Mouse (Mus musculus): ENCODE measurements around the gene Pip4k2a. TPM values are rescaled to one million over a fixed set of nuclear protein-coding genes. Genes with fewer than 3 reads are reported as not detected.

Gene Pip4k2a
- polyA plus RNA-seq, 1 experiment: 9.5 TPM

GRCm38 (mm10) chr2:18952102-18952673, 45.7 kb downstream of the Pip4k2a start:
- H3K4me1 ChIP-seq (ENCODE audit: control insufficient read depth, insufficient read depth, low read length): peaks cover 2% of the 10 kb centered on the region
- WGBS: 24% methylated on average over 7 of the region's 7 CpGs
- no peak for TF ChIP-seq CTCF (IDR thresholded peaks at IDR 0.05; ENCODE audit: insufficient read depth, low read length)
- no peak for TF ChIP-seq POLR2A (IDR thresholded peaks at IDR 0.05; ENCODE audit: borderline replicate concordance, extremely low read depth, low read depth, low read length)
- no peak for DNase-seq
- no peak overlapping the region for H3K4me3 ChIP-seq (replicated peaks; ENCODE audit: extremely low read depth, low read depth, low read length)

GRCm38 (mm10) chr2:18950758-18951157, 47.2 kb downstream of the Pip4k2a start:
- TF ChIP-seq CTCF (IDR thresholded peaks at IDR 0.05; ENCODE audit: insufficient read depth, low read length): no peak
- no peak for TF ChIP-seq POLR2A (IDR thresholded peaks at IDR 0.05; ENCODE audit: borderline replicate concordance, extremely low read depth, low read depth, low read length)
- no peak for DNase-seq
- H3K4me3 ChIP-seq (replicated peaks; ENCODE audit: extremely low read depth, low read depth, low read length): no peak overlapping the region
- H3K4me1 ChIP-seq (ENCODE audit: control insufficient read depth, insufficient read depth, low read length): no peaks in the 10 kb centered on the region; the same call in 1 of the 2 replicates
- WGBS: 68% methylated on average over 2 of the region's 2 CpGs

GRCm38 (mm10) chr2:18948741-18949140, 49.2 kb downstream of the Pip4k2a start:
- WGBS: 65% methylated on average over 7 of the region's 7 CpGs
- DNase-seq: no peak
- H3K4me3 ChIP-seq (replicated peaks; ENCODE audit: extremely low read depth, low read depth, low read length): no peak overlapping the region
- TF ChIP-seq POLR2A (IDR thresholded peaks at IDR 0.05; ENCODE audit: borderline replicate concordance, extremely low read depth, low read depth, low read length) (no peak), CTCF (IDR thresholded peaks at IDR 0.05; ENCODE audit: insufficient read depth, low read length) (no peak)
- no peaks in the 10 kb centered on the region for H3K4me1 ChIP-seq (ENCODE audit: control insufficient read depth, insufficient read depth, low read length)

DNA sequence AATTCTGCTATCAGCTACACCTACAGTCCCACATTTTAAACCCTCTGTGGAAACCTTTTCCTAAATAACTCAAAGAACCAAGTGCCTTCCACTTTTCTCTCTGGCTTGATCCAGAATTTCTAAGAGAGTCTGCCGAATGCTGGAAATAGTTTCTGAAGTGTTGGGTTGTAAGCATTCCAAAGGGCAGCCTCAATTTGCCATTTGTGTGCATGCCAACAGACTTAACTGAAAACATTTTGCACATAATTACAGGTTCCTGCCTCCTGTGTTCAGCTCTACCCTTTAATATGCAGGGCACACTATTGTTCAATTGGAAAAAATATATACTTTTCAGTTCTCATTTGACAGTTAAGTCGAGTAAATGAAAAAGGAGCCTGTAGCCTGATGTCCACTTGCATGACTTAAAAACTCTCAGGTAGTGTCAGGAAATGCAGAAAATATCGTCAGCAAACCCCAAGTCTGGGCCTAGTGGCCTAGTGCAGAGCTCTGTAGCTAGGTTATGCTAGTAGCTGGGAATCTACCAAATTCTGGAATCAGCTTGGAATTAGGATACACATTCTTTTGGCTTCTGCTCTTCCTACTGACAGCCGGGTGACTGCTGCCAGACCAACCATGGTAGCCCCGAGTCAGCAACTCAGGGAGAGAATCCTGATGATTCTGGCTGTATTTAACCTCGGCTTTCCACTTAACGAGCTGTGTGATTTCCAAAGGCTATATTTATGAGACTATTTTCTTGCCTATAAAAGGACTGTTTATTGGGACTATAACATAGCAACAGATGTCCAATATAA, 50.1 kb downstream of the Pip4k2a start:
- WGBS: 52% methylated on average over 7 of the region's 7 CpGs
- no peak for TF ChIP-seq CTCF (IDR thresholded peaks at IDR 0.05; ENCODE audit: insufficient read depth, low read length)
- no peak for TF ChIP-seq POLR2A (IDR thresholded peaks at IDR 0.05; ENCODE audit: borderline replicate concordance, extremely low read depth, low read depth, low read length)
- no peak overlapping the region for H3K4me3 ChIP-seq (replicated peaks; ENCODE audit: extremely low read depth, low read depth, low read length)
- no peak for DNase-seq
- peaks cover 6% of the 10 kb centered on the region for H3K4me1 ChIP-seq (ENCODE audit: control insufficient read depth, insufficient read depth, low read length)

GRCm38 (mm10) chr2:18945438-18945837, 52.5 kb downstream of the Pip4k2a start:
- WGBS: 72% methylated on average over 1 of the region's 1 CpGs
- H3K4me1 ChIP-seq (ENCODE audit: control insufficient read depth, insufficient read depth, low read length): peaks cover 11% of the 10 kb centered on the region
- TF ChIP-seq CTCF (IDR thresholded peaks at IDR 0.05; ENCODE audit: insufficient read depth, low read length) (no peak), POLR2A (IDR thresholded peaks at IDR 0.05; ENCODE audit: borderline replicate concordance, extremely low read depth, low read depth, low read length) (no peak)
- no peak for DNase-seq
- H3K4me3 ChIP-seq (replicated peaks; ENCODE audit: extremely low read depth, low read depth, low read length): no peak overlapping the region

GRCm38 (mm10) chr2:18943930-18944329, 54.0 kb downstream of the Pip4k2a start:
- Histone ChIP-seq H3K4me3 (replicated peaks; ENCODE audit: extremely low read depth, low read depth, low read length) (no peak overlapping the region), H3K4me1 (ENCODE audit: control insufficient read depth, insufficient read depth, low read length) (peaks cover 11% of the 10 kb centered on the region)
- DNase-seq: no peak
- WGBS: 59% methylated on average over 2 of the region's 2 CpGs
- TF ChIP-seq CTCF (IDR thresholded peaks at IDR 0.05; ENCODE audit: insufficient read depth, low read length) (no peak), POLR2A (IDR thresholded peaks at IDR 0.05; ENCODE audit: borderline replicate concordance, extremely low read depth, low read depth, low read length) (no peak)

DNA sequence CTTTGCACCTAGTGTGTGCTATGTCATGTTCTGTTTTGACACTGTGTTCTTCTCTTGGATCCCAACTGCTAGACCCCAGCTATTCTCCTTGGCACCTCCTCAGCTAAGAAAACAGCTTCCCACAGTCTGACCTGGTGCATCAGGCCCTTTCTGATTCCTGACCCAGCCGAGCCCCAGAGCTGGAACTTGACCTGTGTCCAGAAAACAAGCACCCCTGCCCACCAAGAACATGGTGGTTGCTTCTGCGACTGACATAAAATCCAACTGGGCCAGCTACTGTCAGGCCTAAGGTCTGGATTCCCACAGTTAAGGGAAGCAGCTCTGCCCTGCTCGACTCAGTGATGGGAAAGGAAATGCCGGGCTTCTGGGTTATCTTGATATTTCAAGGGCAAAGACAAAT, 54.6 kb downstream of the Pip4k2a start:
- DNase-seq: no peak
- TF ChIP-seq CTCF (IDR thresholded peaks at IDR 0.05; ENCODE audit: insufficient read depth, low read length) (no peak), POLR2A (IDR thresholded peaks at IDR 0.05; ENCODE audit: borderline replicate concordance, extremely low read depth, low read depth, low read length) (no peak)
- H3K4me3 ChIP-seq (replicated peaks; ENCODE audit: extremely low read depth, low read depth, low read length): no peak overlapping the region
- H3K4me1 ChIP-seq (ENCODE audit: control insufficient read depth, insufficient read depth, low read length): peaks cover 11% of the 10 kb centered on the region
- 41% methylated on average over 4 of the region's 4 CpGs for WGBS

- DNase-seq: no peak
- Histone ChIP-seq H3K4me1 (ENCODE audit: control insufficient read depth, insufficient read depth, low read length) (peaks cover 19% of the 10 kb centered on the region), H3K4me3 (replicated peaks; ENCODE audit: extremely low read depth, low read depth, low read length) (no peak overlapping the region)
- TF ChIP-seq CTCF (IDR thresholded peaks at IDR 0.05; ENCODE audit: insufficient read depth, low read length) (no peak), POLR2A (IDR thresholded peaks at IDR 0.05; ENCODE audit: borderline replicate concordance, extremely low read depth, low read depth, low read length) (no peak)
- 52% methylated on average over 12 of the region's 12 CpGs for WGBS
These were observed 57.1 kb downstream of the Pip4k2a start for GRCm38 (mm10) chr2:18940693-18941270.

DNA sequence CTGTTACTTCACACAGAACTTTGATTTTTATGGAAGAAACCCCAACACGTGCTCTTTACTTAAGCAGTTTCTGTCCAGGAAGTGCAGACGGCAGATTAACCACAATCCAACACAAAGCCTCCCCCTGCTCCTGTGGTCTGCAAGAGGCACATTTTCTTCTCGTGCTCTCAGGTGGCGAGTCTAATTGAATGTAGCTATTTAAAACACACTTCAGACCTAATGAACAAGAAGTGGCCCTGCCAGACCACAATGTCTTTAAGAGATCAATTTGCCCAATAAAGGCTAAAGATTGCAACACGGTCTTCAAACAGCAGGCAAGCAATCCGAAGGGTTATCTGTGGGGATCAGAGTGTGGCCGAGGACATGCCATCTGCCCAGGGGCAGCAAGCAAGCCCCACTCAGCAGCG, 59.0 kb downstream of the Pip4k2a start:
- Histone ChIP-seq H3K4me3 (replicated peaks; ENCODE audit: extremely low read depth, low read depth, low read length) (no peak overlapping the region), H3K4me1 (ENCODE audit: control insufficient read depth, insufficient read depth, low read length) (peaks cover 19% of the 10 kb centered on the region)
- DNase-seq: no peak
- 43% methylated on average over 8 of the region's 8 CpGs for WGBS
- TF ChIP-seq CTCF (IDR thresholded peaks at IDR 0.05; ENCODE audit: insufficient read depth, low read length) (no peak), POLR2A (IDR thresholded peaks at IDR 0.05; ENCODE audit: borderline replicate concordance, extremely low read depth, low read depth, low read length) (no peak)

Measured in lung, adult 2 months (tissue).